Mouse (Mus musculus): ENCODE measurements around the gene Hba-a1. TPM values are rescaled to one million over a fixed set of nuclear protein-coding genes. Genes with fewer than 3 reads are reported as not detected.
"Not testable (repeated sequence)": the region's sequence is repeated elsewhere in the genome, so short reads cannot be mapped to it uniquely, and the experiment has no call there.

The Hba-a1 gene
- polyA plus RNA-seq, 1 experiment from 2014 or later: 2,164 TPM

- 75% methylated on average over 1 of the region's 1 CpGs for WGBS
- no peaks in the 10 kb centered on the region for H3K27me3 ChIP-seq (ENCODE audit: control insufficient read depth, insufficient read depth, low read length)
- DNase-seq (ENCODE audit: low spot score): no peak
These were observed 1.7 kb upstream of the Hba-a1 start for GRCm38 (mm10) chr11:32281416-32282144.

GRCm38 (mm10) chr11:32284582-32284981 is 1.3 kb downstream of the Hba-a1 start:
- 45% methylated on average over 2 of the region's 2 CpGs for WGBS
- not testable (repeated sequence) for H3K36me3 ChIP-seq (ENCODE audit: control insufficient read depth, insufficient read depth, low read length); H3K27me3 ChIP-seq (ENCODE audit: control insufficient read depth, insufficient read depth, low read length); H3K4me2 ChIP-seq (ENCODE audit: low read depth, severe bottlenecking); ATAC-seq (ENCODE audit: insufficient number of reproducible peaks, low FRiP score, low TSS enrichment, low read depth); H3K9ac ChIP-seq (ENCODE audit: low read length); H3K4me1 ChIP-seq (ENCODE audit: control insufficient read depth, insufficient read depth, low read length); DNase-seq (ENCODE audit: low spot score); H3K9me3 ChIP-seq (ENCODE audit: control insufficient read depth, low read length); H3K4me3 ChIP-seq (ENCODE audit: low read depth, low read length); H3K27ac ChIP-seq (replicated peaks; ENCODE audit: low read depth, low read length)

More at GRCm38 (mm10) chr11:32281416-32282144, 1.7 kb upstream of the Hba-a1 start:
- H3K9ac ChIP-seq (ENCODE audit: low read length): no peak overlapping the region
- no peak for ATAC-seq (ENCODE audit: insufficient number of reproducible peaks, low FRiP score, low TSS enrichment, low read depth)
- H3K36me3 ChIP-seq (ENCODE audit: control insufficient read depth, insufficient read depth, low read length): no peaks in the 10 kb centered on the region
- no peak overlapping the region for H3K4me2 ChIP-seq (ENCODE audit: low read depth, severe bottlenecking)
- H3K9me3 ChIP-seq (ENCODE audit: control insufficient read depth, low read length): no peaks in the 10 kb centered on the region
- H3K27ac ChIP-seq (replicated peaks; ENCODE audit: low read depth, low read length): no peak overlapping the region; the same call in 1 of the 2 replicates
- H3K4me3 ChIP-seq (ENCODE audit: low read depth, low read length): no peak overlapping the region
- no peaks in the 10 kb centered on the region for H3K4me1 ChIP-seq (ENCODE audit: control insufficient read depth, insufficient read depth, low read length)

- 80% methylated on average over 7 of the region's 7 CpGs for WGBS
- no peak overlapping the region for H3K4me2 ChIP-seq (ENCODE audit: low read depth, severe bottlenecking)
- ATAC-seq (ENCODE audit: insufficient number of reproducible peaks, low FRiP score, low TSS enrichment, low read depth) (no peak), DNase-seq (ENCODE audit: low spot score) (no peak)
- H3K9ac ChIP-seq (ENCODE audit: low read length): no peak overlapping the region
- H3K27me3 ChIP-seq (ENCODE audit: control insufficient read depth, insufficient read depth, low read length): 0 out of 2 replicates have a peak, but pooled peaks cover 2% of the 10 kb centered on the region
- H3K36me3 ChIP-seq (ENCODE audit: control insufficient read depth, insufficient read depth, low read length): no peaks in the 10 kb centered on the region
- no peaks in the 10 kb centered on the region for H3K4me1 ChIP-seq (ENCODE audit: control insufficient read depth, insufficient read depth, low read length)
- no peak overlapping the region for H3K27ac ChIP-seq (replicated peaks; ENCODE audit: low read depth, low read length)
- no peak overlapping the region for H3K4me3 ChIP-seq (ENCODE audit: low read depth, low read length)
- H3K9me3 ChIP-seq (ENCODE audit: control insufficient read depth, low read length): no peaks in the 10 kb centered on the region
These were observed 1.9 kb downstream of the Hba-a1 start for GRCm38 (mm10) chr11:32285031-32285775.

- DNase-seq (ENCODE audit: low spot score); H3K27ac ChIP-seq (replicated peaks; ENCODE audit: low read depth, low read length); H3K9ac ChIP-seq (ENCODE audit: low read length); H3K4me1 ChIP-seq (ENCODE audit: control insufficient read depth, insufficient read depth, low read length); H3K36me3 ChIP-seq (ENCODE audit: control insufficient read depth, insufficient read depth, low read length); ATAC-seq (ENCODE audit: insufficient number of reproducible peaks, low FRiP score, low TSS enrichment, low read depth); H3K9me3 ChIP-seq (ENCODE audit: control insufficient read depth, low read length); H3K4me2 ChIP-seq (ENCODE audit: low read depth, severe bottlenecking); H3K4me3 ChIP-seq (ENCODE audit: low read depth, low read length); H3K27me3 ChIP-seq (ENCODE audit: control insufficient read depth, insufficient read depth, low read length): not testable (repeated sequence)
These were observed 2.6 kb downstream of the Hba-a1 start for GRCm38 (mm10) chr11:32285887-32286286.

GRCm38 (mm10) chr11:32286695-32287492 is 3.6 kb downstream of the Hba-a1 start, which contains the start of gene Hbq1b:
Gene Hbq1b, plus strand, starts transcription at chr11:32286965.
- not testable (repeated sequence) for H3K27ac ChIP-seq (replicated peaks; ENCODE audit: low read depth, low read length); H3K9me3 ChIP-seq (ENCODE audit: control insufficient read depth, low read length); H3K27me3 ChIP-seq (ENCODE audit: control insufficient read depth, insufficient read depth, low read length); H3K36me3 ChIP-seq (ENCODE audit: control insufficient read depth, insufficient read depth, low read length); H3K4me1 ChIP-seq (ENCODE audit: control insufficient read depth, insufficient read depth, low read length)
- H3K4me2 ChIP-seq (ENCODE audit: low read depth, severe bottlenecking): peak within 1 kb of the TSS; percentile 33
- WGBS: 21% methylated on average over 30 of the region's 33 CpGs
- ATAC-seq (ENCODE audit: insufficient number of reproducible peaks, low FRiP score, low TSS enrichment, low read depth) (0 out of 2 replicates have a peak, but pooled peaks have one; percentile 58), DNase-seq (ENCODE audit: low spot score) (peak; percentile 74)
- H3K9ac ChIP-seq (ENCODE audit: low read length): peak within 1 kb of the TSS; percentile 27; the same call in 1 of the 2 replicates
- peak within 1 kb of the TSS; percentile 10; the same call in 1 of the 2 replicates for H3K4me3 ChIP-seq (ENCODE audit: low read depth, low read length)

- WGBS: 71% methylated on average over 9 of the region's 9 CpGs
- Histone ChIP-seq H3K4me3 (ENCODE audit: low read depth, low read length) (no peak overlapping the region), H3K9me3 (ENCODE audit: control insufficient read depth, low read length) (no peaks in the 10 kb centered on the region), H3K36me3 (ENCODE audit: control insufficient read depth, insufficient read depth, low read length) (no peaks in the 10 kb centered on the region), H3K4me1 (ENCODE audit: control insufficient read depth, insufficient read depth, low read length) (no peaks in the 10 kb centered on the region), H3K27me3 (ENCODE audit: control insufficient read depth, insufficient read depth, low read length) (0 out of 2 replicates have a peak, but pooled peaks cover 2% of the 10 kb centered on the region), H3K4me2 (ENCODE audit: low read depth, severe bottlenecking) (no peak overlapping the region), H3K27ac (replicated peaks; ENCODE audit: low read depth, low read length) (no peak overlapping the region), H3K9ac (ENCODE audit: low read length) (no peak overlapping the region)
- ATAC-seq (ENCODE audit: insufficient number of reproducible peaks, low FRiP score, low TSS enrichment, low read depth) (no peak), DNase-seq (ENCODE audit: low spot score) (no peak)
These were observed 4.1 kb downstream of the Hba-a1 start for GRCm38 (mm10) chr11:32287493-32287825.

- H3K9ac ChIP-seq (ENCODE audit: low read length); H3K4me1 ChIP-seq (ENCODE audit: control insufficient read depth, insufficient read depth, low read length); ATAC-seq (ENCODE audit: insufficient number of reproducible peaks, low FRiP score, low TSS enrichment, low read depth); H3K4me3 ChIP-seq (ENCODE audit: low read depth, low read length); H3K27ac ChIP-seq (replicated peaks; ENCODE audit: low read depth, low read length); H3K27me3 ChIP-seq (ENCODE audit: control insufficient read depth, insufficient read depth, low read length); DNase-seq (ENCODE audit: low spot score); H3K36me3 ChIP-seq (ENCODE audit: control insufficient read depth, insufficient read depth, low read length); H3K9me3 ChIP-seq (ENCODE audit: control insufficient read depth, low read length); H3K4me2 ChIP-seq (ENCODE audit: low read depth, severe bottlenecking): not testable (repeated sequence)
- 84% methylated on average over 4 of the region's 4 CpGs for WGBS
These were observed 9.5 kb downstream of the Hba-a1 start for GRCm38 (mm10) chr11:32292819-32293218.

- 71% methylated on average over 3 of the region's 3 CpGs for WGBS
- DNase-seq (ENCODE audit: low spot score): not testable (repeated sequence)
These were observed 10.2 kb downstream of the Hba-a1 start for GRCm38 (mm10) chr11:32293479-32293878.

More at GRCm38 (mm10) chr11:32293479-32293878, 10.2 kb downstream of the Hba-a1 start:
- not testable (repeated sequence) for H3K9ac ChIP-seq (ENCODE audit: low read length); H3K27me3 ChIP-seq (ENCODE audit: control insufficient read depth, insufficient read depth, low read length); H3K9me3 ChIP-seq (ENCODE audit: control insufficient read depth, low read length); H3K27ac ChIP-seq (replicated peaks; ENCODE audit: low read depth, low read length); H3K4me2 ChIP-seq (ENCODE audit: low read depth, severe bottlenecking); H3K4me1 ChIP-seq (ENCODE audit: control insufficient read depth, insufficient read depth, low read length); ATAC-seq (ENCODE audit: insufficient number of reproducible peaks, low FRiP score, low TSS enrichment, low read depth); H3K36me3 ChIP-seq (ENCODE audit: control insufficient read depth, insufficient read depth, low read length); H3K4me3 ChIP-seq (ENCODE audit: low read depth, low read length)

Measured in limb, embryonic 11.5 days (tissue).